Mouse (Mus musculus) hindbrain, embryonic 13.5 days (tissue): ENCODE data around the gene Ric8a. TPM values are rescaled to one million over a fixed set of nuclear protein-coding genes. Genes with fewer than 3 reads are reported as not detected.
"Not testable (repeated sequence)": the region's sequence is repeated elsewhere in the genome, so short reads cannot be mapped to it uniquely, and the experiment has no call there.

Experiments
- ATAC-seq: fragments of 200-750 bp; cut with Nextera tagmentation; 2 replicates; pipeline ENCODE4 v1.8.0; 2017; ENCODE audit warnings: moderate TSS enrichment; ENCODE audit not compliant: low FRiP score
- H3K27ac ChIP-seq: fragments of 300-500 bp; sonication (generic); 2 replicates; pipeline ENCODE4 v1.5.1; 2015; ENCODE audit warnings: inconsistent platforms, mild to moderate bottlenecking, moderate library complexity
- H3K27me3 ChIP-seq: fragments of 300-500 bp; sonication (generic); 2 replicates; pipeline ENCODE4 v1.6.1; 2015; ENCODE audit warnings: mild to moderate bottlenecking, inconsistent platforms
- H3K36me3 ChIP-seq: fragments of 300-500 bp; sonication (generic); 2 replicates; pipeline ENCODE4 v1.6.1; 2015; ENCODE audit warnings: mild to moderate bottlenecking, inconsistent platforms
- H3K4me1 ChIP-seq: fragments of 300-500 bp; sonication (generic); replicated peaks from 2 replicates; pipeline ENCODE4 v1.6.1; 2015; ENCODE audit warnings: inconsistent platforms
- H3K4me2 ChIP-seq: fragments of 300-500 bp; sonication (generic); 2 replicates; pipeline ENCODE4 v1.6.1; 2015; ENCODE audit warnings: inconsistent platforms, mild to moderate bottlenecking, moderate library complexity
- H3K4me3 ChIP-seq: fragments of 300-500 bp; sonication (generic); 2 replicates; pipeline ENCODE4 v1.5.1; 2015; ENCODE audit warnings: mild to moderate bottlenecking, inconsistent platforms
- H3K9ac ChIP-seq: fragments of 300-500 bp; sonication (generic); 2 replicates; pipeline ENCODE4 v1.6.1; 2015; ENCODE audit warnings: mild to moderate bottlenecking, inconsistent platforms
- H3K9me3 ChIP-seq: fragments of 300-500 bp; sonication (generic); 2 replicates; pipeline ENCODE4 v1.6.1; 2016; ENCODE audit warnings: inconsistent platforms
- WGBS: fragments of 180-500 bp; shearing (Covaris S2); methylation state at CpG from one replicate; pipeline ENCODE4 v1.1.7; 2015; 5-methylcytosine and 5-hydroxymethylcytosine counted together
- polyA plus RNA-seq: library from polyadenylated mRNA; unstranded; fragments of >200 nt; fragmentation: Nextera tagmentation; extraction: Ambion mirVana; gene quantifications from 2 replicates; pipeline ENCODE4 v1.2.1, GENCODE M21; 2015

Gene Ric8a
- polyA plus RNA-seq, 1 experiment from 2014 or later, result 96.7 TPM

- Histone ChIP-seq H3K4me3 (no peak overlapping the region), H3K4me2 (no peak overlapping the region), H3K27ac (no peak overlapping the region), H3K27me3 (no peaks in the 10 kb centered on the region), H3K9me3 (no peaks in the 10 kb centered on the region), H3K4me1 (peaks cover 8% of the 10 kb centered on the region), H3K9ac (no peak overlapping the region), H3K36me3 (peaks cover 36% of the 10 kb centered on the region)
- ATAC-seq, result no peak
- WGBS, result 88% methylated on average over 6 of the region's 6 CpGs
Observed at GRCm38 (mm10) chr7:140877364-140877763, 20.6 kb downstream of the Ric8a start.

DNA sequence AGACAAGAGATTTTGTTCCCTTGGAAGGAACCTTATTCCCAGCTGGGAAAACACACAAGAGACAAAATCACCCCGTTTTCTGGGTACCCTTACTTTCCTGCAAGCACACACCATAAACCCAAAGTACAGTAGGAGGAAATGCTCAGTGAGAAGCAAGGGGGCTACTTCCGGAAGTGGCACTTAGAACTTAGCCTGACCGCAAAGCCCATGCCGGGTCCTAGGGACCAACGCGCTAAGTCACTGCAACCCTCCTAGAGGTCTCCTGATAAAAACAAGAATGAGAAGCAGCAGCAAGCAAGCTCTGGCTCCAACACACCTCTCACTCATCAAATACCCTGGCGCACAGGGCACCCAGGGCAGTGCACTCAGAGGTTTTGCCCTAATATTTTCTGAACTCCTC, 22.6 kb downstream of the Ric8a start:
- Histone ChIP-seq H3K4me3 (no peak overlapping the region), H3K4me2 (no peak overlapping the region), H3K36me3 (peaks cover 31% of the 10 kb centered on the region), H3K27me3 (no peaks in the 10 kb centered on the region), H3K4me1 (peaks cover 19% of the 10 kb centered on the region), H3K27ac (no peak overlapping the region), H3K9me3 (no peaks in the 10 kb centered on the region), H3K9ac (no peak overlapping the region)
- WGBS, result 90% methylated on average over 7 of the region's 7 CpGs
- ATAC-seq, result no peak

DNA sequence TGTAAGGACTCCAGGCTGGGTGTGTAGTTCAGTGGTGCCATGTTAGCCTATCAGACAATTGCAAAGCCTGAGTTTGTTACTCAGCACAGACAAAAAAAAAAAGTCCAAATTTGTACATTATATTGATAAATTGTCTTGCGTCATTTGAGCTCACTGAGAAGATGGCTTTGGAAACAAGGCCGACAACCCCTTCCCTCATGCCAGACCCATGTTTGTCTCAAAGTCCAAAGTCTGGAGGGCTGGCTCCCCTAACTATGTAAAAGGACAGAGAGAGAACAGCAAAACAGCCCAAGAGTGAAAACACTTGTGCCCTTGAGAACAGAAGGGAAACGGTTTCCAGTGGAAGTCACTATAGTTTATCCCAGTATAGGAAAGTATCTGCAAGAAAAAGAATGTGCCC, 23.7 kb downstream of the Ric8a start:
- WGBS, result 89% methylated on average over 3 of the region's 3 CpGs
- no peak for ATAC-seq
- Histone ChIP-seq H3K4me1 (peaks cover 19% of the 10 kb centered on the region), H3K36me3 (peaks cover 28% of the 10 kb centered on the region), H3K4me3 (peak overlapping the region; percentile 4; the same call in 1 of the 2 replicates), H3K27me3 (no peaks in the 10 kb centered on the region), H3K9ac (no peak overlapping the region), H3K4me2 (peak overlapping the region; percentile 75), H3K27ac (no peak overlapping the region), H3K9me3 (no peaks in the 10 kb centered on the region)

GRCm38 (mm10) chr7:140880865-140881515, 24.2 kb downstream of the Ric8a start:
- peaks cover 27% of the 10 kb centered on the region for H3K36me3 ChIP-seq
- H3K9me3 ChIP-seq, result no peaks in the 10 kb centered on the region
- peak overlapping the region; percentile 88 for H3K9ac ChIP-seq
- H3K4me2 ChIP-seq, result peak overlapping the region; percentile 75
- peak overlapping the region; percentile 94 for H3K4me3 ChIP-seq
- peak overlapping the region; percentile 92 for H3K27ac ChIP-seq
- ATAC-seq, result no peak
- WGBS, result 29% methylated on average over 8 of the region's 8 CpGs
- H3K27me3 ChIP-seq, result no peaks in the 10 kb centered on the region
- peaks cover 19% of the 10 kb centered on the region for H3K4me1 ChIP-seq

GRCm38 (mm10) chr7:140881696-140882468, 25.1 kb downstream of the Ric8a start, which contains the start of the genes Psmd13 and Sirt3:
TSS of gene Psmd13 (plus strand) at chr7:140881968.
TSS of gene Sirt3 (minus strand) at chr7:140882309.
- WGBS, result under 1% methylated on average over 59 of the region's 59 CpGs
- H3K4me2 ChIP-seq, result peak within 1 kb of the TSS; percentile 75
- peak within 1 kb of the TSS; percentile 94 for H3K4me3 ChIP-seq
- peak; percentile 97 for ATAC-seq
- peaks cover 19% of the 10 kb centered on the region for H3K4me1 ChIP-seq
- H3K36me3 ChIP-seq, result peaks cover 27% of the 10 kb centered on the region
- peak within 1 kb of the TSS; percentile 88 for H3K9ac ChIP-seq
- H3K27me3 ChIP-seq, result no peaks in the 10 kb centered on the region
- peak within 1 kb of the TSS; percentile 92 for H3K27ac ChIP-seq
- H3K9me3 ChIP-seq, result no peaks in the 10 kb centered on the region

- Histone ChIP-seq H3K9ac (peak overlapping the region; percentile 88), H3K27me3 (no peaks in the 10 kb centered on the region), H3K36me3 (peaks cover 29% of the 10 kb centered on the region), H3K27ac (peak overlapping the region; percentile 89), H3K9me3 (no peaks in the 10 kb centered on the region), H3K4me3 (peak overlapping the region; percentile 94), H3K4me1 (peaks cover 19% of the 10 kb centered on the region), H3K4me2 (peak overlapping the region; percentile 75)
- 0% methylated on average over 12 of the region's 12 CpGs for WGBS
- ATAC-seq, result peak; percentile 70
Observed at GRCm38 (mm10) chr7:140882469-140882803, 25.7 kb downstream of the Ric8a start.

- H3K4me3 ChIP-seq, H3K9me3 ChIP-seq, H3K27ac ChIP-seq, H3K4me1 ChIP-seq, ATAC-seq, H3K4me2 ChIP-seq, H3K9ac ChIP-seq, H3K27me3 ChIP-seq: not testable (repeated sequence)
- WGBS, result 96% methylated on average over 16 of the region's 16 CpGs
- H3K36me3 ChIP-seq, result peaks cover 79% of the 10 kb centered on the region
Observed at GRCm38 (mm10) chr7:140890636-140891035, 33.9 kb downstream of the Ric8a start.

DNA sequence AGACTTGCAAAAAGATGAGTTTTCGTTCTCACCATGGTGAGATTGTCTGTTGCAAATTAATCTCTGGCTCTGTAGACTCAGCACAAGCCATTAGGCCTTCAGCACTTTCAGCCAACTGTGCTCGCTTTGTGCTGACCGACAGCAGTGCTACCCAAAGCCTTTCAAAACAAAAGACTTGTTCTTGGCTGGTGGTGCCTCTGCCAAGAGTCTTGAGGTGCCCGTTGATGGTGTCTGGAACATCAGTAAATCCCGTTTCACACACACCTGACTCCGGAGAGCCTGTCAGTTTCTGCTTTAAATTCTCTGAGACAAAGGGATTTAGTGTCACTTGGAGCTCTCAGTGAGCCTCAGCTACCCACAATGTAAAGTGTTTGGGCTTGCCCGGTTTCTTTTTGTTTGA, 37.3 kb downstream of the Ric8a start:
- no peak for ATAC-seq
- peaks cover 80% of the 10 kb centered on the region for H3K36me3 ChIP-seq
- WGBS, result 93% methylated on average over 7 of the region's 7 CpGs
- no peak overlapping the region for H3K9ac ChIP-seq
- H3K9me3 ChIP-seq, result no peaks in the 10 kb centered on the region
- no peak overlapping the region for H3K4me3 ChIP-seq
- H3K27me3 ChIP-seq, result no peaks in the 10 kb centered on the region
- no peak overlapping the region for H3K4me2 ChIP-seq
- no peaks in the 10 kb centered on the region for H3K4me1 ChIP-seq
- no peak overlapping the region for H3K27ac ChIP-seq

DNA sequence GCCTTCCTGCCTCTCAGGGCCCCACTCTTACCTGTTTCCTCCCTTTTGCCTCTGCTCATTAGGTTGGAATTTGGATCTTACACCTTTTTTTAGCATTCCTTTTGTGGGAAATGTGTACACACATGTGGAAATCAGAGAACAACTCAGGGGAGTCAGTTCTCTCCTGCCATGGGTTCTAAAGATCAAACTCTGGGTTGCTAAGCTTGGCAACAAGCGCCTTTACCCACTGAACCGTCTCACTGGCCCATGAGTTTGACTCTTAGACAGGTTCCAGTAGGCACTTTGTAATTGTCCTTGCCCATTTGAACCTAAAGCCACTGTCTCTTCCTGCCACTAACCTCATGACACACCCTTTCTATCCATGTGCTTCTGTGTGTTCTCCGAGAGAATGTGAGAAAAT, 37.9 kb downstream of the Ric8a start:
- 94% methylated on average over 3 of the region's 3 CpGs for WGBS
- no peak overlapping the region for H3K4me3 ChIP-seq
- H3K27me3 ChIP-seq, result no peaks in the 10 kb centered on the region
- no peak overlapping the region for H3K4me2 ChIP-seq
- no peak overlapping the region for H3K9ac ChIP-seq
- no peaks in the 10 kb centered on the region for H3K9me3 ChIP-seq
- H3K4me1 ChIP-seq, result no peaks in the 10 kb centered on the region
- no peak for ATAC-seq
- H3K36me3 ChIP-seq, result peaks cover 80% of the 10 kb centered on the region
- H3K27ac ChIP-seq, result no peak overlapping the region

GRCm38 (mm10) chr7:140897863-140898262, 41.1 kb downstream of the Ric8a start:
- H3K27me3 ChIP-seq, result no peaks in the 10 kb centered on the region
- peaks cover 1% of the 10 kb centered on the region for H3K4me1 ChIP-seq
- no peak overlapping the region for H3K4me2 ChIP-seq
- no peaks in the 10 kb centered on the region for H3K9me3 ChIP-seq
- H3K4me3 ChIP-seq, result no peak overlapping the region
- 90% methylated on average over 7 of the region's 7 CpGs for WGBS
- no peak overlapping the region for H3K9ac ChIP-seq
- ATAC-seq, result no peak
- H3K36me3 ChIP-seq, result peaks cover 75% of the 10 kb centered on the region
- no peak overlapping the region for H3K27ac ChIP-seq

- H3K36me3 ChIP-seq, result peaks cover 66% of the 10 kb centered on the region
Observed at GRCm38 (mm10) chr7:140899121-140899520, 42.4 kb downstream of the Ric8a start.

DNA sequence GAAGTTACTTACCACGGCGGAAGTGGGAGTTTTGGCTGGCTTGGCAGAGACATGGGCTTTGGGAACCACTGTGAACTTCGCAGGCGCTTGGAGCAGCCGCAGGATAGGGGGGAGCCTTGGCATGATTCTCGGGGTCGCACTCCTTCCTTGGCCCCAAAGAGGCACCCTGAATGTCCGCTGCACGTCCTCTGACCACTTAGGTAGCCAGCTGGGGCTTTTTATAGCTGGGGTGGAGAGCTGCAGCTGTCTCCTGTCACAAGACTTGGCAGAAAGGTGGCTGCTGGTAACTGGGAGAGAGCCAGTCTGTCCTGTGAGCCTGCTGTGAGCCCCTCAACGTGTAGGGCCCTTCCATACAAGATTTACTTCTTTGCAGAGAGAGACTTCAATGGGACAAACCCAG, 43.5 kb downstream of the Ric8a start, which contains the start of gene Cox8b:
Cox8b (minus strand) TSS at position 227 of the 400 bp plus-strand sequence.
- 80% methylated on average over 10 of the region's 10 CpGs for WGBS

More at GRCm38 (mm10) chr7:140899121-140899520, 42.4 kb downstream of the Ric8a start:
- no peak overlapping the region for H3K4me2 ChIP-seq
- H3K4me3 ChIP-seq, result no peak overlapping the region
- H3K27ac ChIP-seq, result no peak overlapping the region
- peaks cover 8% of the 10 kb centered on the region for H3K4me1 ChIP-seq
- no peak for ATAC-seq
- no peaks in the 10 kb centered on the region for H3K9me3 ChIP-seq
- H3K9ac ChIP-seq, result no peak overlapping the region
- WGBS, result 75% methylated on average over 3 of the region's 3 CpGs
- no peaks in the 10 kb centered on the region for H3K27me3 ChIP-seq

More for the DNA sequence above, 43.5 kb downstream of the Ric8a start, which contains the start of gene Cox8b:
- no peak for ATAC-seq
- Histone ChIP-seq H3K27me3 (no peaks in the 10 kb centered on the region), H3K4me2 (no peak within 1 kb of the TSS), H3K9me3 (no peaks in the 10 kb centered on the region), H3K27ac (no peak within 1 kb of the TSS), H3K9ac (no peak within 1 kb of the TSS), H3K4me1 (peaks cover 8% of the 10 kb centered on the region), H3K36me3 (peaks cover 55% of the 10 kb centered on the region), H3K4me3 (no peak within 1 kb of the TSS)
